Mouse (Mus musculus) embryonic facial prominence, embryonic 11.5 days (tissue): ENCODE measurements around the gene Cbfa2t3. TPM values are rescaled to one million over a fixed set of nuclear protein-coding genes. Genes with fewer than 3 reads are reported as not detected.

Source experiments
- ATAC-seq: fragments of 200-750 bp; cut with Nextera tagmentation; replicated peaks from 2 replicates; pipeline ENCODE4 v1.8.0; 2017; ENCODE audit warnings: low read depth; ENCODE audit not compliant: insufficient number of reproducible peaks, low FRiP score, low TSS enrichment
- DNase-seq: peaks from one replicate; pipeline ENCODE4 v3.0.0-alpha.2; 2015; ENCODE audit warnings: low spot score
- H3K27ac ChIP-seq: fragments of 300-500 bp; sonication (generic); replicated peaks from 2 replicates; pipeline ENCODE4 v1.5.1; 2014; ENCODE audit warnings: mild to moderate bottlenecking, low read depth, low read length, control low read depth
- H3K27me3 ChIP-seq: fragments of 300-500 bp; sonication (generic); 2 replicates; pipeline ENCODE4 v1.6.1; 2014; ENCODE audit warnings: mild to moderate bottlenecking, low read length, moderate library complexity, mixed read lengths; ENCODE audit not compliant: control insufficient read depth, insufficient read depth
- H3K36me3 ChIP-seq: fragments of 300-500 bp; sonication (generic); replicated peaks from 2 replicates; pipeline ENCODE4 v1.6.1; 2014; ENCODE audit warnings: low read depth, mild to moderate bottlenecking, low read length, moderate library complexity, mixed read lengths; ENCODE audit not compliant: control insufficient read depth, insufficient read depth
- H3K4me1 ChIP-seq: fragments of 300-500 bp; sonication (generic); 2 replicates; pipeline ENCODE4 v1.6.1; 2014; ENCODE audit warnings: low read length, mixed read lengths; ENCODE audit not compliant: control insufficient read depth, insufficient read depth
- H3K4me2 ChIP-seq: fragments of 300-500 bp; sonication (generic); 2 replicates; pipeline ENCODE4 v1.6.1; 2014; ENCODE audit warnings: low read depth, mild to moderate bottlenecking, control low read depth, low read length, moderate library complexity
- H3K4me3 ChIP-seq: fragments of 300-500 bp; sonication (generic); 2 replicates; pipeline ENCODE4 v1.5.1; 2014; ENCODE audit warnings: low read depth, low read length, control low read depth
- H3K9ac ChIP-seq: fragments of 300-500 bp; sonication (generic); replicated peaks from 2 replicates; pipeline ENCODE4 v1.6.1; 2014; ENCODE audit warnings: mild to moderate bottlenecking, control low read depth, low read length
- H3K9me3 ChIP-seq: fragments of 300-500 bp; sonication (generic); replicated peaks from 2 replicates; pipeline ENCODE4 v1.6.1; 2016; ENCODE audit warnings: mild to moderate bottlenecking, low read length, inconsistent platforms, mixed read lengths; ENCODE audit not compliant: control insufficient read depth
- WGBS: fragments of 180-500 bp; shearing (Covaris S2); extraction: QIAGEN DNeasy Blood & Tissue Kit; methylation state at CpG from one replicate; pipeline ENCODE4 v1.1.7; 2014; 5-methylcytosine and 5-hydroxymethylcytosine counted together
- polyA plus RNA-seq: library from polyadenylated mRNA; unstranded; fragments of >200 nt; fragmentation: Nextera tagmentation; extraction: Ambion mirVana; gene quantifications from 2 replicates; pipeline ENCODE4 v1.2.1, GENCODE M21; 2014

Cbfa2t3 gene
- polyA plus RNA-seq, 1 experiment from 2014 or later, result 1.9 TPM

DNA sequence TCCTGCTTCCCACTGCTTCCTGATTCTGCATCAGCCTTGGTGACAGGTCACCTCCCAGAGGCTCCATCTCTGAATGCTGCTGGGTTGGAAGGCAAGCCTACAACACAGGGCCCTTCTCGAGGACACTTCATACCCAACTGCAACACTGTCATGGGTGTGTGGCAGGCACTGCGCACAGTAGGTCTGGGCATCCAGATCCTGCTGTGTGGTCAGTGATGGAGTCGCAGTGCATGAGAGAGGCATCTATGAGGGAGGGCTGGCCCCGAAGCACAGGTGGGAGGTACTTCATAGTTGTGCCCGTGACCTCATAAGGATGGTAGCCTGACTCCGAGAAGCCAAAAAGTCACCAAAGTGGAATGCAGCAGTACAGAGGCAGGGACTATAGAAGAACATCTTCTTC is 26.3 kb upstream of the Cbfa2t3 start:
- H3K27me3 ChIP-seq, result peaks cover 7% of the 10 kb centered on the region; the same call in 1 of the 2 replicates
- no peaks in the 10 kb centered on the region for H3K9me3 ChIP-seq
- H3K36me3 ChIP-seq, result no peaks in the 10 kb centered on the region
- H3K27ac ChIP-seq, result no peak overlapping the region
- H3K4me3 ChIP-seq, result no peak overlapping the region
- no peak overlapping the region for H3K9ac ChIP-seq
- ATAC-seq, result no peak
- 89% methylated on average over 6 of the region's 6 CpGs for whole genome bisulfite sequencing
- H3K4me2 ChIP-seq, result no peak overlapping the region
- H3K4me1 ChIP-seq, result no peaks in the 10 kb centered on the region
- DNase-seq, result no peak

DNA sequence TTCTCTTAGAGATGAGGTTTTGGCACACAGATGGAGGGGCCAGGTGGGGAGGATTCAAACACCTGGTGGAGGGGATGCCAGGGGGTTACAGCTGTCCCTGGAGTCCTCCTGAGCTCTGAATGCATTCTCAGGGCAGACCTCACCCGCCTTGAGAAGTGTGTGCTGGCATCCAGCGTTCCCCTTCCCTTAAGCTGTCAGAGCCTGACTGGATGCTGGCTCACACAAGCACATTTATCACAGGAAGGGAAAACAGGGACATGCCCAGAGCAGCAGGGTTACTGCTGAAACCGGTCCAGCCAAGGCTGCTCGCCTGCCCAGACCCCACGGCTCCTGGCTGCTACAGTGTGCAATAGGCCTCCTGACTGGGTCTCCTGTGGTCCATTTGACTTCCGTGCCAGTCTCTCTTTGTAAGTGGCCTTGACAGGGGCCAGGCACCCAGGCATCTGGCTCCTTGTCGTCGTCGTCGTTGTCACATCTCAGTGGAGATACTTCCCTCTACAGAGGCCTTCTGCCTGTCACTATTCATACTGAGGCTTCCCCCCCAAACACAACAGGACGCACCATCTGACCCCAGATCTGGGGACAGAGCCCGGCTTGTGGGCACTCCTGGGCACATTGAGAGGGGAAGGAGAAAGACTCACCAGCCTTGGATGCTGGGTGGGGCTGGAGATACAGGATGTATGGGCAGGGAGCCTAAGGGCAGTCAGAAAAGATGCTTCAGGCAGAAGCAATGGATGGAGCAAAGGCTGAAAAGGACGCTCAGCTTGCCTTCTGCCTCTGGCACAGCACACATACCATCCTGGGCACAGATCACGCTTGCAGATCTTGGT is 22.1 kb upstream of the Cbfa2t3 start:
- no peak overlapping the region for H3K4me3 ChIP-seq
- H3K27me3 ChIP-seq, result peaks cover 9% of the 10 kb centered on the region; the same call in 1 of the 2 replicates
- DNase-seq (no peak), ATAC-seq (no peak)
- H3K4me1 ChIP-seq, result no peaks in the 10 kb centered on the region
- no peak overlapping the region for H3K27ac ChIP-seq
- WGBS, result 64% methylated on average over 14 of the region's 14 CpGs
- no peaks in the 10 kb centered on the region for H3K9me3 ChIP-seq
- no peak overlapping the region for H3K9ac ChIP-seq
- no peaks in the 10 kb centered on the region for H3K36me3 ChIP-seq
- no peak overlapping the region for H3K4me2 ChIP-seq

DNA sequence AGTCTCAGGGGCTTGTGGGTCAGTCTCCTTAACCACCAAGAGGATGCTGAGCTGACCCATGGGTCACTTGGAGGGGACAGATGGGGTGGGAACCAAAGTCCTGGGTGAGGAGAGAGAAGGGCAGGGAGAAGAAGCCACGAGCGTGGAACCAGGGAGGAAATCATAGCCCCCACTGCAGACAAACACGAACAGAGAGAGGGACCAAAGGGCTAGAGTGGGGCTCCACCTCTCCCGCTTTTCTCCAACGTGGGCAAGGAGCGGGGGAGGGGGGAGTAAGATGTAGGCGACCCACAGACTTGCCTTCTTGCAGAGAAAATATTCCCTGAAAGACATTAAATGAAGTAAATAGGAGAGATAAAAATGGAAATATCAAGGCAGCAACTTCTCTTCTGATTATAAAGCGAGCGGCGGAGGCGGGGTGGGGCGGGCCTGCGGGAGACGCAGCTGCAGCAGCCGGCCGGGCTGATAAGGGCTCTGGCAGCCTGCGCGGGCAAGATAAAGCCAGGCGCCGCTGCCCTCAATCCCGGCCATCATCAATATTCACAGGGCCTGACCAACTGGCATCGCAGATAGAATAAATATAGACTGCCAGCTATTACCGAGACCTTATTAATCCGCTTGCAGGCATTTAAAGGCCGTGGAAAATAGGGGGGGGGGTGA is 21.3 kb upstream of the Cbfa2t3 start:
- Histone ChIP-seq H3K4me1 (no peaks in the 10 kb centered on the region), H3K27me3 (peaks cover 9% of the 10 kb centered on the region; the same call in 1 of the 2 replicates), H3K4me3 (no peak overlapping the region), H3K27ac (no peak overlapping the region), H3K36me3 (no peaks in the 10 kb centered on the region), H3K9ac (no peak overlapping the region), H3K9me3 (no peaks in the 10 kb centered on the region), H3K4me2 (no peak overlapping the region; the same call in 1 of the 2 replicates)
- ATAC-seq (no peak), DNase-seq (no peak)
- 13% methylated on average over 25 of the region's 25 CpGs for WGBS

DNA sequence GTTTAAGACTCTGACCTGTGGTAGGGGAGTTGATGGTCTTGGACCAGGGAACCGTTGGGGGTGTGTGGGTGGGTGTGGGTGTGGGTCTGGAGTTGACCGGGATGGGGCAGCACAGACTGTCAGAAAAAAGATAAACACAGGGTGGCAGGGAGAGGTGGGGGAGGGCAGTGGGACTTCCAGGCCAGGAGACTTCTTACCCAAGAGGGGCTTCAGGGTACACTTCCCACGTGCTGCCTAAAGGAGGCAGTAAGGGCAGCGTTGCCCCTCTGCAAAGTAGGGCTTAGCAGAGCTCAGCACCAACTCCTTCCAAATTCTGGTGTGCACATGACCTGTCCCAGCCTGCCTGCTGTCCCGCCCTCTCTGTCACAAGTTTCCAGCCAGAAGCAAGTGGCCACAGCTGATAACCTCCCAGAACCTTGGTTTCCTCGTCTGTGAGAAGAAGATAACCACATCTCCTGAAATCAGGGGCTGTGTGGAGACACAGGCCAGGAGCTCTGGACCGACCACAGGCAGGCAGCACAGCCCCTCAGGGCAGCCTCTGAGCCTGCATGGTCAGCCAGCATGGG is 20.7 kb upstream of the Cbfa2t3 start:
- Histone ChIP-seq H3K9ac (no peak overlapping the region), H3K9me3 (no peaks in the 10 kb centered on the region), H3K4me2 (no peak overlapping the region), H3K4me3 (no peak overlapping the region), H3K36me3 (no peaks in the 10 kb centered on the region), H3K27me3 (peaks cover 9% of the 10 kb centered on the region; the same call in 1 of the 2 replicates), H3K27ac (no peak overlapping the region), H3K4me1 (no peaks in the 10 kb centered on the region)
- 32% methylated on average over 7 of the region's 7 CpGs for WGBS
- DNase-seq (no peak), ATAC-seq (0 out of 2 replicates have a peak, but pooled peaks have one; percentile 24)

DNA sequence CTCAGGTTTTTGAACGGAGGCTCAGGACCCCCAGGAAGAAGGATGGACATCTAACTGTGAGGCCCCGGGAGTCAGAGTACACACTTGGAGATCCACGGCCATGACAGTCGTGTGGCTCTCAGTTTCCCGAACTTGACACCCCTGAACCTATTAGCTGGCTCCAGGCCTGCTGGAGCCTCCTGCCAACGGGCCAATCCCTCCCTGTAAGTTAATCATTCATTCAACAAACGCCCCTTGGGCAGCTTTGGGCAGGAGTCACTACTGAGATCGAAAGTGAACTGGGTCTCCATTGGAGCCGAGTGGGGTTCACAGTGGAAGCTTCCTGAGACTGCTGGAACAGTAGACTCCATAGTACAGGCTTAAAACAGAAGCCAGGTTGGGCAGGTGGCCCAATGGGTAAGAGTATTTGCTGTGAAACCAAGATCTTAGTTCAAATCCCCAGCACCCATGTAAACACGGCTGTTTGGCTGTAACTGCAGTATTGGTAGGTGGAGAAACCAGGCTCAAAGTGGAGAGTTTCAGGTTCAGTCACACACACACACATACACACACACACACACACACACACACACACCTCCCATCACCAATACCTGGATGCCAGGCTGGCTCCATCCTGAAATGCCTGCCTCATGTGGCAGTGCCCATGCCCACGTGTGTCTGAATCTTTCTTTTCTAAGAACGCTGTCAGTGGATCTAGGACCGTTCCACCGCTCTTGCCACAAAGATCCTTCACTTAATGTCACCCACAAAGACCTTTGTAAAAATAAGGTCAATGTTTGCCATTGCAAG is 20.0 kb upstream of the Cbfa2t3 start:
- Histone ChIP-seq H3K4me1 (no peaks in the 10 kb centered on the region), H3K9ac (no peak overlapping the region), H3K27ac (no peak overlapping the region), H3K36me3 (no peaks in the 10 kb centered on the region), H3K4me2 (no peak overlapping the region), H3K27me3 (peaks cover 9% of the 10 kb centered on the region; the same call in 1 of the 2 replicates), H3K9me3 (no peaks in the 10 kb centered on the region), H3K4me3 (no peak overlapping the region)
- 82% methylated on average over 14 of the region's 14 CpGs for WGBS
- DNase-seq (no peak), ATAC-seq (no peak)

DNA sequence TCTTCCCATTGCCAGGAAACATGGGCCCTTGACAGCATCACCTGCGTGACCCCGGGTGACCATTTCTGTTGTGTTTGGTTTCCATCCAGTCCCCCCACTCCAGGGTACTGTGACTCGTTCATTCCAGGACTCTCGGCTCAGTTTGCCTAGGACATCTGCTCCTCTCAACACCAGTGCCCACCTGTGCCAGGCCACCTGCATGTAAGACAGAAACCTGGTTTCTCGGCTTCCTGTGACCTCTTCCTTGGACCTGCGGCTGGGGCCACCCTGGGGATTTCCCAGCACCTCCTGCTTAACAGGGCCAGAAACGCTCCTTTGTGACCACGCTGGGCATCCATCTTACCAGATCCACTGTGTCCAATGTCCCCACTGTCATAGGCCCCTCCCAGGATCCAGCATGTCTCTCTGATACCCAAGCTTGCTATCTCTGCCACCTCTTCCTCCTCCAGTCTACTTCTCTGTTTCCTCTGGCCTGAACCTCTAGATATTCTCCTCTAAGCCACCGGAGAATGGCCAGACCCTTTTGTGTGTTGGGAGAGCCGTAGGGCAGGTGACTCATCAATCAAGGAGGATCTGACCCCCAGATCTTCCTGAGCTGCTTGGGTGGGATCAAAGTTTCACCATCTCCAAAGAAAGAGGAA is 19.1 kb upstream of the Cbfa2t3 start:
- H3K4me1 ChIP-seq, result no peaks in the 10 kb centered on the region
- peaks cover 9% of the 10 kb centered on the region; the same call in 1 of the 2 replicates for H3K27me3 ChIP-seq
- no peak for ATAC-seq
- no peak overlapping the region for H3K4me3 ChIP-seq
- no peaks in the 10 kb centered on the region for H3K9me3 ChIP-seq
- H3K4me2 ChIP-seq, result no peak overlapping the region
- no peak overlapping the region for H3K27ac ChIP-seq
- no peak overlapping the region for H3K9ac ChIP-seq
- WGBS, result 81% methylated on average over 10 of the region's 10 CpGs
- no peak for DNase-seq
- H3K36me3 ChIP-seq, result no peaks in the 10 kb centered on the region

DNA sequence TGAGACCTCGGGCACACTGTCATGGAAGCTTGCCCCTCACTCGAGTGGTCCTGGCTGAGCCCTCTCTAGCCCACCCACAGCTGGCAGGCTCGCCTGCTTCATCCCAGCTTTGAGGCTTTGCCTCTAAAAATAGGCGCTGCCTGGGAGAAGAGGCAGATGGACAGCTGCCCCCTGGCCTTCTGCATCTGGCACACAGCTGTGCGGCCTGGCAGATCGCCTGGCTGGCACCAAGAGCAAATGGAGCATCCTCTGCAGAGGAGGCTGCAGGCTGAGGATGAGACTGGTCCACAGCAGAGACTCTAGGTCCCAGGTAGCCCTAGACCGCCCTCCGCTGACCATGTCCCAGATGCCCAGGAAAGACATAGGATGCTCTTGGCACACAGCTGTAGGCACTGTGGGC is 17.7 kb upstream of the Cbfa2t3 start:
- Histone ChIP-seq H3K36me3 (no peaks in the 10 kb centered on the region), H3K4me1 (no peaks in the 10 kb centered on the region), H3K4me2 (no peak overlapping the region), H3K27ac (no peak overlapping the region), H3K27me3 (peaks cover 8% of the 10 kb centered on the region; the same call in 1 of the 2 replicates), H3K9ac (no peak overlapping the region), H3K9me3 (no peaks in the 10 kb centered on the region), H3K4me3 (no peak overlapping the region)
- DNase-seq (no peak), ATAC-seq (no peak)
- WGBS, result 74% methylated on average over 8 of the region's 8 CpGs
